Mouse (Mus musculus): ENCODE data around the gene Slc38a5.

Gene Slc38a5

DNA sequence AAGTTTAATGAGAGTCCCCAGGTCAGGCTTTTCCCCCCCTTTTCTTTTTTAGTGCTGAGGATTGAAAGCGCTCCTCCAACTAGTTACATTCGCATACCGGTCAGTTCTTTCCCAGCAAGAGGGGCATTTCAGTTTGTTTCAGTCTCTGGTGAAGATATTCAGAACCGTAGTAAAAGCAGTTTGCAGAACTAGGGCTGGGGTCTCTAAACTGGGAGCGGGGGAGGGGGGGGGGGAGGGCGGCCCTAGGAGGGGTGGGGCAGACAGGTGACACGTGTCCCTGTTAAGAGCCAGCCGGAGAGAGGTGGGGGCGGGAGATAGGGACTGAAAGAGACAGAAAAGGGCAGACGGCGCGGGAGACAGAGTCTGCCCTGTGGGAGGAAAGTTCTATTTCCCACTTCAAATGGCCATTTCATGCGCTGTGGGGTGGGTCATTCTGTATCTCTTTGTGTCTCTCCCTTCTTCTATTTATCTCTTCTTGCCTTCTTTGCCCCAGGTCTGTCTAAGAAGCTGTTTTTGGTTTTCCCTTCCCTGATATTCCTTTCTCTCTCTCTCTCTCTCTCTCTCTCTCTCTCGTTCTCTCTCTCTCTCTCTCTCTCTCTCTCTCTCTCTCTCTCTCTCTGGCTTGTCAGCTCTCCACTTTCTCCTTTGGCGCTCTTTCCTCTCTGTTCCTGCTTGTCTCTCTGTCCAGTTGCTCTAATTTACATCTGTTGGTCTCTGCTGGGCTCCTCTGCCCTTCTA is at the start of gene Slc38a5:
Gene Slc38a5 (plus strand): TSS at position 51 of the 738 bp plus-strand sequence.
- no peak for DNase-seq (ENCODE audit: low spot score in 2 of 2)

DNA sequence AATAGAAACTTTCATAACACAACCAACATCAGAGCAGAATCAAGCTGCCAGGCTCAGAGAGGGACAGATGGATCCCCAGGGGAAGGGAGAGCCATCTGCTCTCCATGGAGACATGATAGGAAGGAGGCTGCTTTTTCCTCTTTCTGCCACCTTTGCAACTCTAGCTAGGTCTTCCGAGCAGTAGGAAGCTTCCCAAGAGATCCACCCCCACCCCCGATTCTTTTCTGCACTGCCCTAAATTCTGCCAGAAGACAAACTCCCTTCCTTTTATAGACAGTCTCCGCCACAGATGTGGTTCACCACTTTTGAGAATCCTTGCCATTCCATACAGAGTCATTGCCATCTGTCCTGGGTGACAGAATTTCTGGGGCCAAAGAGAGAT is 48.6 kb upstream of the Slc38a5 start:
- DNase-seq (ENCODE audit: low spot score in 2 of 2): peak; percentile 50 to 60

DNA sequence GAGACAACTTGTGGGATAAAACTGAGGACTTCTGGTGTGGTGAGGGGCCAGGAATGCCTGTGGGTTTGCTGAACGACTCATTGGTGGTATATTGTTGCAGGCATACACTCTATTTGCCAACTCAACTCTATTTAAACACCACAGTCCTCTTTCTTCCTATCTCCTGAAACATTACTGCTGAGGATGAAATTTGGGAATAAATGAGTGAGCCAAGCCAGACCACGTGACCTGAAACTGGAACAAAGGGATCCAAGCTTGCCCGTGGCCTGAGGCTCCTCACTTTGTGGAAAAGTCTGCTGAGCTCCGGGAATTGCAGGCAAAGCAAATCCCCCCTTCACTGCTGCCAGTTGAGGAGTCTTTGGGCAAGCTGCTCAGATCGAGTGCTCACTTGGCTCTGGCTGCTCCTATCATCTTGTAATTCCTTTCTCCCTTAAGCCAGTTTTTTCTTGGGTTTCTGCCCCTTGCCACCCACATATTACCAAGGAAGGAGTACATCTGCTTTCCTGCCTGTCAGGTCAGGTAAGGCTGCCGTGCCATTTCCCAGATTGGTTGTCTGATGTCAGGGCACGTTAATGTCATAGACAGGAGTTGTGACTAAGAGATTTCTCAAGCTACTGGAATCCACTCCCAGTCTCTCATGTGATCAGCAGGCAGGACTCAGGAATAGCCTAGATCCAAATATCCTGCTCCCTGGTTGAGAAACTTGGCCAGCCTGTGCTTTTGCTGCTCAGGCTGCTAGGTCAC is 48.1 kb upstream of the Slc38a5 start:
- DNase-seq (ENCODE audit: low spot score in 2 of 2): peak; percentile 11 to 42

DNA sequence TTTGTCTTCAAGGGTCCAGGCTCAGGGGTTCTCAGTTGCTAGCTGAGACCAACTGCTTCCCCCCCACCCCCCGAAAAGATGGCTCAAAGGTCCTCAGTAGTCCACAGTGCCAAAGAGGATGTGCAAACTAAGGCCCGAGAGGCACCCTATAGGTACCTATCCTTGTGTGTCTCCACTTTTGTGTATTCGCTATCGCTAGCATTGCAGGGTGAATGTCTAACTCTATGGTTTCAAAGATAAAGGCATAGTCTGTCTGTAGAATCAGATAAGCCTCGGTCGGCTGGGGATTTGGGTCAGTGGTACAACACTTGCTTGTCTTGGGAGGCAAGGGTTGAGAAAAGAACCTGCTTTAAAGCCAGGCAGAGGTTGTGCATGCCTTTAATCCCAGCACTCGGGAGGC is 47.5 kb upstream of the Slc38a5 start:
- DNase-seq (ENCODE audit: low spot score in 2 of 2): no peak

DNA sequence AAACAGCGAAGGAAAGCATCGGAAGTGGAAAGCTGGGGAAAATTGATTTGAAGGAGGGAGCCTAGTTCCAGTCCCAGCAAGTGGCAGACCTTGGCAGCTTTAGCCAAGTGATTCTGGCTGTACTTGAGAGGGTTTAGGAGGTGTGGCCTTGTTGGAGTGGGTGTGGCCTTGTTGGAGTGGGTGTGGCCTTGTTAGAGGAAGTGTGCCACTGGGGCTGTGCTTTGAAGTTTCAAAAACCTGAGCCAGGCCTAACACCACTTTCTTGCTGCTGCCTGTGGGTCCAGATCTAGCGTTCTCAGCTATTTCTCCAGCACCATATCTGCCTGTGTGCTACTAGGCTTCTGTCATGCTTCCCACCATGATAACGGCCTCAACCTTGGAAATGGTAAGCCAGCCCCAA is 40.7 kb upstream of the Slc38a5 start:
- DNase-seq (ENCODE audit: low spot score in 2 of 2): no peak

DNA sequence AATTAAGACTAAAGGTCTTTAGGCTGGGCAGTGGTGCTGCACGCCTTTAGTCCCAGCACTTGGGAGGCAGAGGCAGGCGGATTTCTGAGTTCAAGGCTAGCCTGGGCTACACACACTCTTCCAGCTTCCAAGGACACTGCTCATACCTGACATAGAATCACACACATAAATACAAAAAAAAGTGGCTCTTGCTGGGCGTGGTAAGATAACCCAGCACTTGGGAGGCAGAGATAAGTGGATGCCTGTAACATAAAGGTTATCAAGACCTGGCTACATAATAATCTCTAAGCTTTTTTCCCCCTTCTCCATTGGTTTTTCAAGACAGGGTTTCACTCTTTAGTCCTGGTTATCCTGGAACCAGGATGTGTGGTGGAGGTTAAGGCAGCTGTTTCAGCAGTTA is 37.3 kb upstream of the Slc38a5 start:
- DNase-seq (ENCODE audit: low spot score in 2 of 2): no peak

DNA sequence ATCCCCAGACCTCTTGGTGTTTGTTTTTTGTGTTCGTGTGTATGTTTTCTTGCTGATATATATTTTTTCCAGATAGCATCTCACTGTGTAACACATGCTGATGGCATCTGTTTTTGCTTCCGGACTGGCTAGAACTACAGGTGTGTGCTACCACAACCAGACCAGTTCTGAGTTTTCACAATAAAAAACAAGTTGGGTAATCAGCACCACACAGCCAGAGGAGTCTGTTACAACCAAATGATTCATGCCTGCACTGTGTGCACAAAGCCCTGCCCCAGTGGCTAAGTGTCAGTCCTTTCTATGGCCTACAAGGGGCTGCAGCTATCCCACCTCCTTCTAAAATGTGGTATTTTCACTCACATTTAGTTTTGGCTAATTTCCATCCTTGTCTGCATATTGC is 34.2 kb upstream of the Slc38a5 start:
- DNase-seq (ENCODE audit: low spot score in 2 of 2): no peak

DNA sequence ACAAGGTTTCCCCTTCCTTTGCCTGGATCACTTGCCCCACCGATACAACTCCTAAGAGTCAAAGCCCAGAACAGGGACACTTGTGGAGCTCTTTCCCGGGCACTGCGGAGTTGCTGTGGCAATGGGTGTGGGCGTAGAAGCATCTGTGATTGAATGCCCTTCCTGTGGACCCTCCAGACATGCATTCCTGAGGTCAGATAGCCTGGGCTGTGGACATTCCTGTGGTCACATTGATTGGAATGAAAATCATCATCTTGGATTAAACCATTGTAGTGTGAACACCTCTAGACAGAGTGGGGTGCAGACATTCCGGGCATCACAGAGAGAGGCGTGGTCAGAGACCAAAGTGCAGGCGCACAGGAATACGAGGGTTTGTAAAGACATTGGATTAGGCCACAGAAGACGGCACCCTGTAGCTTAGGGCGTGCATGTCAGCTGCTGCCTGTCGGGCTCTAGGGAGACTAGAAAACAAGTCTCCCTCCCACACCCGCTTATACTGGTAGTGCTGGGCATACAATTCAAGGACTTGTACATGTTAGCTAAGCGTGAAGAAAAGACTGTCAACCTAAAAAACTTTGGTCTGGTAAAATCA is 32.0 kb upstream of the Slc38a5 start:
- no peak for DNase-seq (ENCODE audit: low spot score in 2 of 2)

DNA sequence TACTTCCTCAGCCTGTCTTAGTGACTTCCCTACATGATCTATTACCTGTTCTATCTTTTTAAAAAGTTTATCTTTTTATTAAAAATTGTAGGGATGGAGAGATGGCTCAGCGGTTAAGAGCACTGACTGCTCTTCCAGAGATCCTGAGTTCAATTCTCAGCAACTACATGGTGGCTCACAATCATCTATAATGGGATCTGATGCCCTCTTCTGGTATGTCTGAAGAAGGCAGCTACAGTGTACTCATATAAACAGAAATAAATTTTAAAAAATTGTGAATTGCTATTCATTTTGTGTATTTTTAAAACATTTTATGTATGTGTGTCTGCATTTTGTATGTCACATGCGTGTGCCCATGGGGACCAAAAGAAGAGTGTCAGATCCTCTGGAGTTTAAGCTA is 23.3 kb upstream of the Slc38a5 start:
- no peak for DNase-seq (ENCODE audit: low spot score in 2 of 2)

DNA sequence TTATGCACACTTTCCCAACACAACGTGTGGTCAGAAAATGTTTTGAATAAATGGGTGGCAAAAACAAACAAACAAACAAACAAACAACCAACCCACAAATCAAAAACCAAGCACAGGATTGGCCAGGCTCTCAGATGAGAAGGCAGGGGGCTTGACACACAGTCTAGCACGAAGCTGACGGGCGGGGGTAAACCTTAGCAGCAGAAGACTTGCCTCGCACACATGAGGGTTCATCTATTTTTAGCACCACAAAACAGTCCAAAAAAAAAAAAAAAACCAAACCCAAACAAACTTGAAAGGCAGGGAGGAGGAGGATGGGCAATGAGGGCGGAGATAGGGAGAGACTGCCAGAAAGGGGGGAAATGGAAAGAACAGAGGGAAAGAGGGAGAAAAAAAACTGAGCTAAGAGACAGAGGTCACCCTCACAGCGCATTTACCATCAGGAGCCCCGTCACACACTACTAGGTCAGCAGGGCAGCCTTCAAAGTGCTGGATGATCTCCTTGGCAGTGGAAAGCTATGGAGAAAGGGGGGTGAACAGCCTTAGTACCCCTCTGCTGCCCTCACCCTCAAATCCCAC is 22.3 kb upstream of the Slc38a5 start:
- DNase-seq (ENCODE audit: low spot score in 2 of 2): no peak

DNA sequence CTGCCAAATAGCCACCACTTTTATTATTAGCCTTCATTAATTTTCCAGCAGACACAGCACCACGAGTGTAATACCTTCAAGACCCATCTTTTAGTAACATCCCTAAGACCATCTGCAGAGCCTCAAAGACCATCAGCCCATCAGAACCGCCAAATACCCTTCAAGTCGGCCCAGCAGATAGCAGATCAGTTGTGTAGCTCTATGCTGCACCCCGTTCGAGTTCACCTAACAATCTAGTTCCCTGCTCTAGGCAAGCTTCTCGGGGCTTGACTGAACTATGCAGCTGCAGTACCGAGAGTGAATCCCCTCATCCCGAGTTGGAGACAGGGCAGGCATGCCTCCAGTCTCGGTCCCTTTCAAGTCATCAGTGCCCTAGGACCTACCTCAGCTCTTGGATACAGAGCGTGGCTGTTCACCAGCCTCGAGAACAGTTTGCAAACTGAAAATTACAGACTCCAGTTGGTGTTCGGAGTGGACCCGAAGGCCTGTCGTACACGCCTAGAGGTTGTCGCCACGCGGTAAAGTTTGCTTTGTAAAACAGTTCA is 19.1 kb upstream of the Slc38a5 start:
- DNase-seq (ENCODE audit: low spot score in 2 of 2): no peak

DNA sequence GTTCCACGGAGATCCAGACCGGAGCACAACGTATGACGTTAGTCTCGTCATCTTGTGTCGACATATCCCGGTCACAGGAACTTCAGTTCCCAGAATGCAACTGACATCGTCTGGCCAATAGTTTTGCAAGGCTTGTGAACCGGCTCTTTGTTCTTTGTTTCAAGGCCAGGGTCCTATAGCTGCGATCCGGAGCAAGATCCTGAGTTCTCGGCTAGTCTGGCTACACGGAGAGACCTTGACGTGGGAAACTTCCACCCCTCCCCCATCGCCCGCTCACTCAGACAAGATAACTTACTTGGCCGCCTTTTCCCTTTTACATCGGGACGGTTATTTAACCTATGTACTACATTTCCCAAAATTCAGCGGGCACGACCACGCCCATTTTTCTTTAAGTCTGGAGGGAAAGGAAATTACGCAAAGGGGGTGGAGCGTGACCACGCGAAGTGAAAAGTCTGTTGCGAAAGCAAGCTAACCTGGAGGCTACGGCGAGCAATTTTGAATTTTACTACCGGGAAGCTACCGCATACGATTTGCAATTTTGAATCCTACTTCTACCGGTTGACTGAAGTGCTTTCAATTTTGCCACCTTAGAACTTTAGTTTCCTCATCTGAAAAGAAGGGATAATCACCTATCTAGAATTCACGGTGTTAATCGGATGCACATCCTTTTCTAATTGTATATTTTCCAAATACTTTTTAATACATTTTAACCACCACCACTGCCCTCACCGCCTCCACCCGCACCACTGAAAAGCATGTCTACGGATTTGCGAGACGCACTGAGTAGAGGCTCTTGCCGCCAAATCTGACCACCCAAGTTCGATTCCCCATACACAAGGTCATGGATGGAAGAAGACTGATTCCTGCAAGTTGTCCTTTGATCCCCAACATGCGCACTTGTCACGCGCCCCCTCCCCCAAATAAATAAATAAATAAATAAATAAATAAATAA is 18.3 kb upstream of the Slc38a5 start, which contains the start of gene Ftsj1:
Gene Ftsj1 (minus strand): TSS at position 73 of the 952 bp plus-strand sequence.
- peak; percentile 74 to 86 for DNase-seq (ENCODE audit: low spot score in 2 of 2)

DNA sequence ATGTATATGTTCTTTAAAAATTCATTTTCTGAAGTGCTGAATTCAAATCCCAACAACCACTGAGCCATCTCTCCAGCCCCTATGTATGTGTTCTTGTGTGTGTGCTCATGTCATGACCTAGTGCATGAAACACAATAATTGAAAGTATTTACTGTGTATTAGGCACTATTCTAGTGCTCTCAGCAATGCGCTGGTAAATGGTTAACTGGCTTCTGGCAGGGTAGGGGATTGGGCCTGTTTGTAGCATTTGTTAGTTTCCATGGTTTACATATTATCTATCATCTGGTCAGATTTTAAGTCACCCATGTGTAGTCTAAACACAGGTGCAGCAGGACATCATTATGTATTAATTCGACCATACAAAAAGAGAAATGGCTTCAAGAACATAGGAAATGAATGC is 17.2 kb upstream of the Slc38a5 start:
- DNase-seq (ENCODE audit: low spot score in 2 of 2): no peak

DNA sequence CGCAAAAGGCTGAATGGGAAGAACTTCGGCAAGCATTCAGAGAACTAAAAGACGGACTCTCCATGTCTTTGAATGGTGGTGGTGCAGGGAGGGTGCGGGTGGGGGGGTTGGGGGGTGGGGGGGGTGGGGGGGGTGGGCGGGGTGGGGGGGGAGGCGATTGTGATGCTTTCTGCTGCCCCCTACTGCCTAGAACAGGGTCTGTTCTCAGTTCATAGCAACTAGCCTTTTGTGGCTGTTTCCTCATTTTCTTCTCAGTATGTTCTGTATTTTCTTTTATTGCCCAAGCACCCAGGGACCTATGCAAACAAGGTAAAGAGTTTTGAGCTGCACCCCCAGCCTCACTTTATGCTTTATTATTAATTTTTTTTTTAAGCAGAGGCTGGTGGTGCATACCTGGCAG is 15.1 kb upstream of the Slc38a5 start:
- no peak for DNase-seq (ENCODE audit: low spot score in 2 of 2)

DNA sequence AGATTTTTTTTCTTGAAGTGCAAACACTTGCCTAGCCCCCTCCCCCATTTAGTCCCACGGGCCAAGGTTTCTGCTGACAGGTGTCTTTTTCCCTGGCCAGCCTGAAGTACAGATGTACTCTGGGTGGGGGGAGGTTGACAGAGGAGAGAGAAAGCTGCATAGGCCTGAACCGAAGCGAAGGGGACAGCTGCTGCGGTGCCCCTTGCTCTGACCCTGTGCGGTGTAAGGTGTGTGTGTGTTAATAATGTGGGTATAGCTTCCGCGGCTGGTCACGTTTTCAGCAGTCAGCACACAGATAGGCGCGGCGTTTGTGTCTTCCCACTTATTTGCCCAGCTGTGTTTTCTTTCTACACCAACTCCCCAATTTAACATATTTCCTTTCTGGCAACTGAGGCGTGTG is 11.5 kb upstream of the Slc38a5 start:
- DNase-seq (ENCODE audit: low spot score in 2 of 2): no peak

DNA sequence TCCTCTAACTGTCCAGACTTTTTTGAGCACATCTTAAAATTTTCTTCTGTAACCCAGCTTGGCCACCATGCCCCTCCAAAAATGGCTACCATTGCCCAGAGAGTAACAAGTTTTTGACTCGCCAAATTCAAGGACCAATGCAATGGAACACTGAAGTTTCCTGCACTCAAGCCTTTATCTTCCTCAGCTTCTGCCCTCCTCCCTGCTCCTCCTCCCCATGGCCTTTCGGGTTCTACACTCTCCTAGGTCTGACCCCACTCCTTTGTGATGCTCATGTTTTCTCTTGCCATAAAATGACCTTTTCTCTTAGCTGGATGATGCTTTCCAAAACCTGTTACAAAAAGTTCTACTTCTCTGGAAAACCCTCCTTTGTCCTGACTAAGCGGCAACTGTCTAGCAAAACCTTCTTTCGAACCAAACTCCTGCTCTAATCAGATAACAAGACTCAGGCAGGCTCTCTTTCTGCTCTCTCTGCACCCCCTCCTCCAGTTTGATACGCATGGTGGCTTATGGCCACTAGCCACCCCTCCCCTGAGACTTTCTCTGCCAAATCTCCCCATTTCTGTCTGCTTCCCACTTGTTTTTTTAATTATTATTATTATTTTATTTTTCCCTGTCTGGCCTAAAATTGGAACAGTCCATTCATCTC is 7.7 kb upstream of the Slc38a5 start:
- no peak for DNase-seq (ENCODE audit: low spot score in 2 of 2)

DNA sequence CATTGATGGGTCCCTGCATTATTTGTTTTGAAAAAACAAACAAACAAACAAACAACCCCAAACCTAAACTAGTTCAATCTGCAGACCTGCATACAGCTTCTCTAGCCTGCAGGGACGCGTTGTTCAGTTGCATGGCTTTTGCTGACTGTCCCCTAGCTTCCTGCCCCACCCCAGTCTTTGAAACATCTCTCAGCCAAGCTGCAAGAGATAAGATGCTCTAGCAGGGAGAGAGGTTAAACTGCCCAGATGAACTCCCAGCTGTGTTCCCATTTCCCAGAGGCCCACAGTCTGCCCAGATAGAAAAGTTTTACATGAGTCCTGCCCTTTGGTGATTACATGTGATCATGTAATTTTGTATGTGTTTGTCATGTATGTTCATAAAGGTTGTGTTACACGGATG is 6.7 kb upstream of the Slc38a5 start:
- no peak for DNase-seq (ENCODE audit: low spot score in 2 of 2)

DNA sequence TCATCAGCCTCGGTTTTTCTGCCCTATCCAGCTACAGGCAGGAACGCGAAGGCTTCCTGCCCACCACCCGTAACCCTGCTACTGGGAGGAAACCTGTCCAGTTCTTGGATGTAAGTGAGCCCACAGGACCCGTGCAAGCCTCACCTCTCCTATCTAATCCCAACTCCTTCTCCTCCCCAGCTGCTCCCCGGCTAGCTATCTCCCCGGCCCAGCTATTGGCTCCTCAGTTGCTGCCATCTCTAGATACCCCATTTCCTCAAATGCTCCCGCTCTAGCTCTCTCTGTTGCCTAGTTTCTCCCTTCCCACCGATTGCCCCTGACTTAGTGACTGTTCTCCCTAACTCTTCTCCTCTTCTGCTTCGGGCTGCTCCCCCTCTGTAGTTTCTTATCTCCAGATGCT is 1.1 kb downstream of the Slc38a5 start:
- DNase-seq (ENCODE audit: low spot score in 2 of 2): no peak

DNA sequence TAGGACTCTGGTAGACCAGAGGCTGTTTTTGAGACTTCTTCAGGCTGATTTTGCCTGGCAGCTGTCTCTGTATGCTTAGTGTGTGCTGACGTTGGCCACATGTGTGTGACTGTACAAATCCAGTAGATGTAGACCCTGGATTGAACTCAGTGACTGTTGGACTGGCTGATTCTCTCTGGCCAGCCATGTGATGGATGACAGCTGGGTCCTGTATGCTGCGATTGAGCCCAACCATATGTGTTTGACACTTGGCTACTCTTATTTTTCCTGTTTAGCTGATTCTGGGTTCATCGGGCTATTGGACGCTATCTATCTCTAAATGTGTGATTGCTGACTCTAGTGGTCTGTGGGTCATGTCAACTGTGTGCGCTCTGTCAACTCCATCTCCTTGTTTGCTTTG is 3.1 kb downstream of the Slc38a5 start:
- no peak for DNase-seq (ENCODE audit: low spot score in 2 of 2)

DNA sequence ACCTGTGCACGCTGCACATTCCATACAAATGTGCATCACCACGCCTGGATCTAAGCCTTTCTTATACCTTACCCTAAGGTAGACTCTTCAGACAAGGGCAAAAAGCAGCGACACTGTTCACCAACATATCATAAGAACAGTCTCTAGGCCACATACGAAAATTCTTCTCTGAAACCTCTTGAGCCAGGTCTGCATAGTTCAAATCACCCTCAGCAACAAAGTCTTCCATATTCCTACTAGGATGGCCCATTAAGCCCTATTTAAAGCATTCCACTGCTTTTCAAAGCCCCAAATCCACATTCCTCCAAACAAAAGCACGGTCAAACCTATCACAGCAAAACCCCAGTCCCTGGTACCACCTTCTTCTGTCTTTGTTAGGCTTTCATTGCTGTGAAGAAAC is 17.7 kb downstream of the Slc38a5 start:
- no peak for DNase-seq (ENCODE audit: low spot score in 2 of 2)

DNA sequence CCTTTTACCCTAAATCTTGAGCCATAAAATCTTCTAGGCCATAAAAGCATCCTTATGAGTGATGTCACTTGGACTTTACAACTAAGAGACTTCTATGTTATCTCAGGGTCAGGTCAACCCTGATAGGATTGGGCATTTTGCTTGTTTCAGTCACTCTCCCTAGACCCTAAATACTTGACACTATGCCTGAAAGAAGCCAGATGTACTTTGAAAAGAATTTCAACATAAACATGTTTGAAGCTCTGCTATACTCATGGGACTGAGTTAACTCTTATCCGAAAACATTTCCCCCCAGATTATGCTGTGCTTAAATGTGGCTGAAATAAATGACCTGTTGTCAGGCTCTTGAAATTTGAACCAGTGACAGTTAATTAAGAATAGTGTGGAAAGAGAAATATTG is 38.4 kb downstream of the Slc38a5 start:
- no peak for DNase-seq (ENCODE audit: low spot score in 2 of 2)

All from right cerebral cortex, adult 2 months (tissue).